Mouse (Mus musculus) left cerebral cortex, adult 2 months (tissue): ENCODE data around the gene Cobll1. TPM values are rescaled to one million over a fixed set of nuclear protein-coding genes. Genes with fewer than 3 reads are reported as not detected.

ENCODE experiments used
- DNase-seq, 2 experiments: peaks; one replicate each; pipeline ENCODE4 v3.0.0; 2021 to 2022; ENCODE audit warnings: low spot score in 2 of 2, mixed read lengths in 1 of 2; ENCODE audit errors: extremely low spot score in 1 of 2
- H3K27ac ChIP-seq: fragments of 200-600 bp; 2 replicates; pipeline ENCODE4 v1.8.1; 2022
- H3K4me3 ChIP-seq: fragments of 200-600 bp; 2 replicates; pipeline ENCODE4 v1.8.1; 2022
- CTCF ChIP-seq: fragments of 200-600 bp; IDR thresholded peaks from 2 replicates; pipeline ENCODE4 v1.8.1; 2022; ENCODE audit warnings: antibody characterized with exemption, mild to moderate bottlenecking, moderate library complexity
- intact Hi-C: fragments of 180-260 bp; cut with DNase I; formaldehyde crosslinking; loops from one replicate; pipeline ENCODE4 v1.15.1; 2025
- total RNA-seq, 2 experiments: library from RNA; stranded (reverse); gene quantifications; 2 replicates each; pipeline ENCODE4 v1.2.3; 2021

The Cobll1 gene
- total RNA-seq, 2 experiments from 2014 or later: 7.0 to 7.1 TPM

- no peak overlapping the region for H3K4me3 ChIP-seq
- no peak for TF ChIP-seq CTCF
Measured at GRCm38 (mm10) chr2:65214556-65214955, 24.6 kb downstream of the Cobll1 start.

DNA sequence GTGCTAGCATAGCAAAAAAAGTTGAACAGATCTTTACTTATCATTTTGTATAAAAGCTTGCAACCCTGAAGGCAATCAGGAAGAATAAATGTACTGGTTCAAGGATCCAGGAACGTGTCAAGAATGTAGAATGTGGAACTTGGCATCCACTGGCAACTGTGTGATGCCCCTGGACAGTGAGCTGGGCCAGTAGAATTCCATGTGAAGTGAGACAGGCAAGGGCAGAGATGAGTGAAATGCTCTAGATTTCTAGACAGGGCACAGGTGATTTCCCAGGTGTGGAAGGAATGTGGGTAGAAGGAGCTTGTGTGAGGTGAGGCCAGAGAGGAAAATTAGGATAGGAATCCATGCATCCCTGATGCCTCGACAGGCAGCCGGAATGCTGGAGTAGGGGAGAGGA, 25.5 kb downstream of the Cobll1 start:
- Histone ChIP-seq H3K27ac (no peak overlapping the region), H3K4me3 (no peak overlapping the region)
- intact Hi-C loops: no loop called here
- no peak for DNase-seq
- TF ChIP-seq CTCF: no peak

More at GRCm38 (mm10) chr2:65214556-65214955, 24.6 kb downstream of the Cobll1 start:
- H3K27ac ChIP-seq: no peak overlapping the region
- intact Hi-C loops: no loop called here
- no peak for DNase-seq

- intact Hi-C loops: no loop called here
- no peak overlapping the region for H3K27ac ChIP-seq
- no peak for DNase-seq
- no peak for TF ChIP-seq CTCF
- H3K4me3 ChIP-seq: no peak overlapping the region
Measured at GRCm38 (mm10) chr2:65211620-65212019, 27.6 kb downstream of the Cobll1 start.

GRCm38 (mm10) chr2:65207750-65208149, 31.5 kb downstream of the Cobll1 start:
- intact Hi-C loops: no loop called here
- H3K27ac ChIP-seq: no peak overlapping the region
- TF ChIP-seq CTCF: no peak
- H3K4me3 ChIP-seq: no peak overlapping the region
- DNase-seq: no peak

GRCm38 (mm10) chr2:65203699-65204098, 35.5 kb downstream of the Cobll1 start:
- intact Hi-C loops: no loop called here
- Histone ChIP-seq H3K4me3 (no peak overlapping the region), H3K27ac (no peak overlapping the region)
- DNase-seq: no peak
- no peak for TF ChIP-seq CTCF

- H3K27ac ChIP-seq: no peak overlapping the region
- no peak for TF ChIP-seq CTCF
Measured at GRCm38 (mm10) chr2:65199706-65200105, 39.5 kb downstream of the Cobll1 start.

GRCm38 (mm10) chr2:65198605-65199004, 40.6 kb downstream of the Cobll1 start:
- TF ChIP-seq CTCF: no peak
- no peak for DNase-seq
- Histone ChIP-seq H3K4me3 (no peak overlapping the region), H3K27ac (no peak overlapping the region)
- intact Hi-C loops: no loop called here

More at GRCm38 (mm10) chr2:65199706-65200105, 39.5 kb downstream of the Cobll1 start:
- H3K4me3 ChIP-seq: no peak overlapping the region
- no peak for DNase-seq
- intact Hi-C loops: no loop called here

DNA sequence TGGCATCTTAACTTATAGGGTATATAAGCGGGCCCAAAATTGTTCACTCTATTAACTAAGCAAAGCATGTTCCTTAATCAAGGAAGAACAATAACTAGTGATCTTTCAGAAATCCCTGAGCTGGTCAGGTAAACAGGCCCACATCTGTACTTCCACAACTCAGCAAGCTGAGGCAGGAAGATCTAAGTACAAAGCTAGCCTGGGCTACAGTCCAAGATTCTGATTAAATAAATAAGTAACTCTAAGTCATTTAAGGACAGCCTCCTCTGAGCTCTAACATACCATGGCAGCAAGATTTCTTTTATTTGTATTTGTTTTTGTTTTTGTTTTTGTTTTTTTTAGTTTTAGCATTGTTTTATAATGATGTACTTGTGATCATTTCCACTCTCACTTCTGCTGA, 42.2 kb downstream of the Cobll1 start:
- H3K4me3 ChIP-seq: no peak overlapping the region
- intact Hi-C loops: no loop called here
- no peak for DNase-seq
- no peak for TF ChIP-seq CTCF
- H3K27ac ChIP-seq: no peak overlapping the region

DNA sequence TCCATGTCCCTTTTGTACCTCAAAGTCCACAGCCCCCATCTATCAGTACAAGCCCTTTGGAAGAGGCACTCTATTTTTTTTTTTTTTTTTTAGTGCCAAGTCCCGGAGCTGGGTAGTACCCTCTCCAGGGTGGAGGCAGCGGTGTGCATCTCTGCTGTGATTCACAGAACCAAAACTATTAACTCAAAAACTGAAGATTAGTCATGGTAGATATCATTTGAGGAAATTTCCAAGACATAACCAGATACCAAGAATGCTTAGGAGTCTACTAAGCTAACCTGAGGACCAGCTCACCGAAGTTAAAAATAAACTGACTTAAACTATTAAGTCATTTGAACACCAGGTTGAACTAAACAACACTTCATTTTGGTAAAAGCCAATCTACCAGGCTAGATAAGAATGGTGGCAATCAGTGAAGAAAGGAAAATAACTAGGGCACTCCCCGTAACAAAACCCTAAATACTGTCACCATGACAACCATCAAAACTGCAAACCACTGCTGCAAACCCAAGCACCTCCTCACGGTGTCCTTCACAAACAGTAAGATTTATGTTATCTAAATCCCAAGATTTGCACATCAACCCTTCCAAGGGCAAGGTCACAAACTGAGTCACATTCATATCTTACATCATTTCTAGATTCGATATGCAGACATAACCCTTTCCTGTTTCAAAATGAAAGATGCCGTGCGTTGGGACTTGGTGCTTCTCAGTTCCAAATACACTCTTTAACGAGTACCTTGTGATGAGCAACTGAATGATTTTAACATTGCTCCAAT, 43.8 kb downstream of the Cobll1 start:
- TF ChIP-seq CTCF: no peak
- no peak overlapping the region for H3K4me3 ChIP-seq

GRCm38 (mm10) chr2:65193091-65193795, 46.0 kb downstream of the Cobll1 start:
- intact Hi-C loops: no loop called here
- Histone ChIP-seq H3K4me3 (no peak overlapping the region), H3K27ac (no peak overlapping the region; the same call in 1 of the 2 replicates)
- no peak for DNase-seq
- no peak for TF ChIP-seq CTCF

More for the DNA sequence above, 43.8 kb downstream of the Cobll1 start:
- no peak for DNase-seq
- intact Hi-C loops: no loop called here
- H3K27ac ChIP-seq: no peak overlapping the region

DNA sequence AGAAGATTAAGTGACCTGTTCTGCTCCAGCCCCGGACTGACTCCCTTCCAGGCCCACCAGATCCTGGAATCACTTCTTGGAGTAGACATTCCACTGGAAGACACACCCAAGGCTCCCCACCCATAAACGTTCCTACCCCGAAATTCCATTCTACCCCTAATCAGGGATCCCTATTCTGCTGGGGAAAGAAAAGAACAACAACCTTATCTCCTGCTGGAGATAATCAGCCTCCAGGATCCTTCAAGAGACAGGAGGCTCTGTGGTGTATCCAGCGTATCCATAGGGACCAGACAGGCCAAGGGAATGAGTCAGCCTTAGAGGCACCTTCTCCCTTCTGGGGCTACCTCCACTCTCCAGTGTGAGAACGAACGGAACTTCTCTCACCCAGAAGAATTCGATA, 47.8 kb downstream of the Cobll1 start:
- Histone ChIP-seq H3K4me3 (no peak overlapping the region), H3K27ac (no peak overlapping the region)
- DNase-seq: no peak
- intact Hi-C loops: no loop called here
- no peak for TF ChIP-seq CTCF

GRCm38 (mm10) chr2:65189346-65189745, 49.9 kb downstream of the Cobll1 start:
- intact Hi-C loops: no loop called here
- no peak for DNase-seq
- Histone ChIP-seq H3K27ac (no peak overlapping the region; the same call in 1 of the 2 replicates), H3K4me3 (no peak overlapping the region)
- TF ChIP-seq CTCF: no peak
